Mouse (Mus musculus): ENCODE data around the gene Cntn3.

DNA sequence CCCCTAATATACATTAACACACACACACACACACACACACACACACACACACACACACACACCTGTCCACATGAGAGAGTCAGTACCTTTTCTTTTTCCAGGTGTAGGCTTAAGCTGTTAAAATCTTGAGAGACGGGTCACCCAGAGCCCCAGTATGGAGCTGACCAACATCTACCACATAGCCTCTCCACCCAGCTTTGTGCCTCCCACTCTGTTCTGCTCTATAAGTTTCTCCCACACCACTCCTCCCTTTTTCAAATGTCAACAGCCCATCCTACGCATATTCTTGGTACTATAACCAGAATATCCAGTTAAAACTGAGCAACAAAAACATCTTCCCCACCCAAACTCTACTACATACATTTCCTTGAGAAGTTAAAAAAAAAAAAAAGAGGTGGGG is 49.9 kb downstream of the Cntn3 start:
- TF ChIP-seq CTCF (IDR thresholded peaks at IDR 0.05; ENCODE audit: insufficient read depth, low read depth, low read length), result no peak
- no peak for TF ChIP-seq POLR2A (IDR thresholded peaks at IDR 0.05; ENCODE audit: insufficient read depth, low read depth, low read length)

Data from olfactory bulb, adult 2 months (tissue).